Mouse (Mus musculus) v-Abl transformed pro-B cells (cell line): ENCODE results near the gene Per2.

Experiments used
- in situ Hi-C, 2 experiments: fragments of 400-800 bp; cut with MboI; formaldehyde crosslinking; loops; one replicate each; pipeline ENCODE4 v1.15.1; 2025; ENCODE audit not compliant: unreplicated experiment in 2 of 2

Gene Per2

GRCm38 (mm10) chr1:91463336-91463995, 4.3 kb upstream of the Per2 start:
- in situ Hi-C loops = no loop called here

- in situ Hi-C loops = no loop called here
These were observed 1.4 kb upstream of the Per2 start for GRCm38 (mm10) chr1:91460564-91460963.

- in situ Hi-C loops = no loop called here
These were observed 945 bp upstream of the Per2 start for GRCm38 (mm10) chr1:91460069-91460468.

- in situ Hi-C loops = no loop called here
These were observed 782 bp downstream of the Per2 start for GRCm38 (mm10) chr1:91458223-91458861.

- in situ Hi-C loops = no loop called here
These were observed 1.4 kb downstream of the Per2 start for GRCm38 (mm10) chr1:91457698-91458097.

GRCm38 (mm10) chr1:91457116-91457515, 2.0 kb downstream of the Per2 start:
- in situ Hi-C loops = no loop called here

GRCm38 (mm10) chr1:91456301-91456801, 2.8 kb downstream of the Per2 start:
- in situ Hi-C loops = no loop called here

- in situ Hi-C loops = no loop called here
These were observed 3.4 kb downstream of the Per2 start for GRCm38 (mm10) chr1:91455661-91456161.

GRCm38 (mm10) chr1:91454927-91455326, 4.2 kb downstream of the Per2 start:
- in situ Hi-C loops = no loop called here

GRCm38 (mm10) chr1:91454366-91454765, 4.8 kb downstream of the Per2 start:
- in situ Hi-C loops = no loop called here

- in situ Hi-C loops = no loop called here
These were observed 5.2 kb downstream of the Per2 start for GRCm38 (mm10) chr1:91453932-91454331.

GRCm38 (mm10) chr1:91451547-91452084, 7.5 kb downstream of the Per2 start:
- in situ Hi-C loops = no loop called here

GRCm38 (mm10) chr1:91450851-91451250, 8.3 kb downstream of the Per2 start:
- in situ Hi-C loops = no loop called here

GRCm38 (mm10) chr1:91448688-91449087, 10.4 kb downstream of the Per2 start:
- in situ Hi-C loops = no loop called here

GRCm38 (mm10) chr1:91446511-91446910, 12.6 kb downstream of the Per2 start:
- in situ Hi-C loops = no loop called here

- in situ Hi-C loops = no loop called here
These were observed 13.1 kb downstream of the Per2 start for GRCm38 (mm10) chr1:91446060-91446459.

GRCm38 (mm10) chr1:91444841-91445830, 14.0 kb downstream of the Per2 start:
- in situ Hi-C loops = no loop called here

GRCm38 (mm10) chr1:91442350-91442990, 16.7 kb downstream of the Per2 start:
- in situ Hi-C loops = no loop called here

- in situ Hi-C loops = no loop called here
These were observed 17.3 kb downstream of the Per2 start for GRCm38 (mm10) chr1:91441855-91442254.

- in situ Hi-C loops = no loop called here
These were observed 19.3 kb downstream of the Per2 start for GRCm38 (mm10) chr1:91439776-91440175.
